Mouse (Mus musculus): ENCODE results near the gene Cyp26a1.

Cyp26a1 gene

DNA sequence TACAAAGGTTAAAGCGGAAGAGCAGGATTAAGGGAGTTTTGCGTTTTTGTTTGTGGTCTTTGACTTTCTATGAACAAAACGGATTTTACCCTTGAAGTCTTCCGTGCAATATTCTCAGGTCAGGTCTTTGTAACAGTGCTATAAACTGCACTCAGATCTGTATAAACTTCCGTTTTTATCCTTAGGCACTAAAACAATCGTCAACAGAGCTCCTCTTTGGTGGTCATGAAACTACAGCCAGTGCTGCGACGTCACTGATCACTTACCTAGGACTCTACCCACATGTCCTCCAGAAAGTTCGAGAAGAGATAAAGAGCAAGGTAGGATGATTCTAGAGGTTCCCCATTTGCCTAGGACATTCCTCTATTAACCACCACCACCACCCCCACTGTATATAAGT is 2.1 kb downstream of the Cyp26a1 start:
- DNase-seq: no peak

DNA sequence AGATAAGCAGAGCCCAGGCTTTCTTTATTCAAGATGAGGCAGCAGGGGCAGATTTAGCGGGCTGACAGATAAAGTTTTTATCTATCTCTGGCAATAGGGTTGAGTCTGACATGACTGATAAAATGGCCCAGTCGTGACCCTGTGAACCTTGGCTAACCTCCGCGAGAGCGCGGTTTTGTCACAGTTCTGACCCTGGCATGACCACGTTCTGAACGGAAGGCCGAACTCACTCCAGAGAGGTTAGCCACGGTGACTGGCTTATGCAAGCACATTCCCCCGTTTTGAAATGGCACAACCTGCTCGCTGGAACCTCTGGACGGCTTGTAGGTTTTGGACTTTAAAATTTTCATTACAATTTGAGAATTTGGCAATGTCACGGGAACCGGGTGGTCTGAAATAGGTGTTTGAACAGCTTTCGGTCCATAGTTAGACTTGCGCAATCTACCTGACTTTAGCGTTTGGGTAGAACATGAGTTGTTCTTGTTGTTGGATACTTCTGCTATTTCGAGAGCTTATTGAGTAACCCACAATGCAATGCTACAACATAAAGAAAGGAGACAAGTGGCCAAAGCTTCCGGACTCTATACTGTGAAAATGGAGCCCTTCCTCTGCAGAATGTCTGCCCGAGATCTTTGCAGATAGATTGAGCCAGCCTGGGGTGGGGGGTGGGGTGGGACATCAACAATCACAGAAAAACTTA is 4.9 kb downstream of the Cyp26a1 start:
- no peak for DNase-seq

DNA sequence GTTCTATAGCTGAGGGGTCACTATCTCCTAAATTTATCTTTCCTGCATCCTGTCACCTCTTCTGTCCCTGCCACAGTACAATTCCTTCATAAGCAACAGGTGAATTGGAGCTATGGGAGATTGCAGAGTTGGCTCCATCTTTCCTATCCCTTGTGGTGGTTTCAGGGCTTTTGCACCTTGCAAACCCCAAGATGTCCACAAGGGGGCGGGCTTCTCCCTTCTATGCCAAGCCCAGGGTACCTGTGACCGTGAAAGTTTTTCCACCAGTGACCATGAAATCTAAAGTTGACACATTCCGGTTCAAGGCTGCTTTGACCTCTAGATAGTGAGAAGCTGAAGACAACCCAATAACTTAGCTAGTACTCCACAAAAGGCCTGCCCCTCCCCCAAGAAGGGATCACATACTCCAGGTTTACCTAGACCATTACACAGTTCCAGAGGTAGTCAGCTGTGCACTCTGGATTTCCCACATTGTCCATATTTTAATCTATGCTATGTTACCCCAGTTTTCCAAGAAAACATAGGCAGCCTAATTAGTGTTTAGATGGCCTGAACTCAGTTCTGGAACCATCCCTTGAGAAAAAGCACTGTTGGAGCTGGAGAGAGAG is 6.4 kb downstream of the Cyp26a1 start:
- DNase-seq: peak; percentile 65

DNA sequence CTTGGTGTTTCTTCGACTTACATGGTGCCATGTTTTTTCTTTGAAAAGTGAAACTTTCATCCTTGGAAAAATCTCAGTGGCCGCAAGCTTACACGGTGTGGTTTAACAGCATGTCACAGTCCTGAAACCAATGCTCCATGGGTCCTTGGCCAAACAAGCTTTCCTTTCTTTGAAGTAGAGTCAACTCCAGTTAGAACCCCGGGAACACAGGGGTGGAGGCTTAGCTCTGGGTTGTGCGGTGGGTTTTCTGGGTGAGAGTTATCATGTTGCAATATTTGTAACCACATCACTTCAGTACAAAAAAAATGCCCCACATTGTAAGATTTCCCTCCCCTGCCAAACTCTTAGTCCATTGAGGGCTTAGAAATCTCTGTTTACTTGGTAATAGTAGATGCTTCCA is 8.1 kb downstream of the Cyp26a1 start:
- DNase-seq: no peak

DNA sequence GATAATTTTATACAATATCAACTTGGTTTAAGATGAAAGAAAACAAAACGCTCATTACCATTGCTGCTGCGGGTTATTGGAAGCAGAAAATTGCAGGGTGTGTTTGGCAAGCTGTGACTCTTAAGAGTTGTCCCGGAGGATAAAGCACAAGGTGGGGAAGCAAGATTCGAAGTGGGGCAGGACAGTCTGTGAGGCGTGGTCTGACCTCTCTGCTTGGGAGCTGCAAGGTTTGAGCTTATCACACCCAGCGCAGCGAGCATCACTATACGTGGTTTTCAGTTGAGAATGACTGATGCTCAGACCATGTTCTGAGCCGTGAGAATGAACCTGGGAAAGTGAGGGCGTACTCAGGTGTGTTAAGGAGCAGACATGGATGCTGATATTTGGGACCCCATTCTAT is 17.1 kb downstream of the Cyp26a1 start:
- DNase-seq: no peak

DNA sequence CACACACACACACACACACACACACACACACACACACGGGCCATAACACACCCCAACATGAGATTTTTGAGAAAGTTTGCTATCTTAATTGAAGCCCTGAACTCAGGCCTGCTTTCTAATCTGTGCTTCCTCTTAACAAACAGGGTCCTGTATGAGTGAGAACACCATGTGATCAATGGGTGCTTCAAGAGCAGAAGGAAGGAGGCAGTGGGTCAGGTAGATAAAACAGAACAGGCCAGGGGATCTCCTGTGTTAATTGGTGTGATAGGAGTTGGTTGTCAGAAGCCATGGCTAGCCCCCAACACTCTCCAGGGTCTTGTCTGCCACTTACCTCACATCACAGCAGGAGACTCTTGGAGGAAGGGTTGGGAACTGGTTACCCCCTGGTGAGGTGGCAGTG is 18.4 kb downstream of the Cyp26a1 start:
- no peak for DNase-seq

DNA sequence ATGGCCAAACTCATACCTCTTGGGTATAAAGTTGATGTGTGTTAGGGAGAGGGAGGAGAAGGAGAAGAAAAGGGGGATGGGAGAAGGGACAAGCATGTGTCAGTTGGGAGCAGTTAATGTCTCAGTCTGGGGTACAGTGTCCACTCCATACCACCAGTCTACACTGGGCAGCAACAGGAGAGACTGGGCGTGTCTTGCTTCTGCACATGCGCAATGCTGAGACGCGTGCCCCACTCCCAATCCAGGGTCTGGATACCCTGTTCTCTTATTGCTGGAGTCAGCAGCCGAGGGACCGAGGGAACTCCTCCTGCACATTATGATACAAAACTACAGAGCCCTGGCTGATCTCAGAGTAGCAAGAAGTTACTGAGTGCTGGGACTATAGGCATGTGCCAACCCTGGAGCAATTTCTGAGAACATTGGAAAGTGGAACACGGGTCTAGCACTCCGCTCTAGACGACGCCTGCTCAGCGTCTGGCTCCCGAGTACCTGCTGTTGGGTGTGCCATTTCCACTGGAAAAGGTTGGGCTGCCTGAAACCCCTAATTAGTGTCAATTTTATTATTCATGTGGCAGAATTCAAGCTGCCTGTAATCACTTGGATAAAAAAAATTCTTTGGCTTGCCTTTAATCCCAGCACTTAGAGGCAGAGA is 19.1 kb downstream of the Cyp26a1 start:
- DNase-seq: no peak

DNA sequence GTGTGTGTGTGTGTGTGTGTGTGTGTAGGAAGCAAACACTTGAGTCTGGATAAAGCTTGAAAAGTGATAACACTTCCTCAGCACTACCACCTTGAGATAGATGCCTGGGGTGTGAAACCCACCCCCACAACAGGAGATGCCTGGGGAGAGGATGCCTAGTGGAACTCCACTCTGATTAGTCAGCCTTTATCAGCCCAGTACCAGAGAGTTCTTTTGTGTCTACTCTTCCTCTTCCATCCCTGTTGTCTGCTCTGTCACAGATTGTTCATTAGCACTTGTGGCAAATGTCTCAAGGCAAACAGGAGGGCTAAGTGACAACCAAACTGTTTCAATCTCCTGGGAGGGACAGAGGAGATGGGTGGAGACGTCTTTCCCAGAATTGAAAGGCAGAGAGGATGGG is 21.6 kb downstream of the Cyp26a1 start:
- no peak for DNase-seq

DNA sequence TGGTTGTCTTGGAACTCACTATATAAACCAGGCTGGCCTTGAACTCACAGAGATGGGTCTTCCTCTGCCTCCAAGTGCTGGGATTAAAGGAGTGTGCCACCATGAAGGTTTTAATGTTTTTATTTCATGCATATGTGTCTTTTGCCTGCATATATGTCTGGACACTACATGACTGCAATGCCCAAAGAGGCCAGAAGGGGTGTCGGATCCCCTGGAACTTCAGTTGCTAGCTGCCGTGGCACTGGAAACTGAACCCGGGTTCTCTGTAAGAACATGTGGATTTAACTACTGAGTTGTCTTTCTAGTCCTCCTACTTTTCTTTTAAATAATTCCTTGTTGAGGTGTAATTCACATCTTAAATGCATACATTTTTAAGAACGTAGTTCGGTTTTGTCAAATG is 27.0 kb downstream of the Cyp26a1 start:
- DNase-seq: no peak

DNA sequence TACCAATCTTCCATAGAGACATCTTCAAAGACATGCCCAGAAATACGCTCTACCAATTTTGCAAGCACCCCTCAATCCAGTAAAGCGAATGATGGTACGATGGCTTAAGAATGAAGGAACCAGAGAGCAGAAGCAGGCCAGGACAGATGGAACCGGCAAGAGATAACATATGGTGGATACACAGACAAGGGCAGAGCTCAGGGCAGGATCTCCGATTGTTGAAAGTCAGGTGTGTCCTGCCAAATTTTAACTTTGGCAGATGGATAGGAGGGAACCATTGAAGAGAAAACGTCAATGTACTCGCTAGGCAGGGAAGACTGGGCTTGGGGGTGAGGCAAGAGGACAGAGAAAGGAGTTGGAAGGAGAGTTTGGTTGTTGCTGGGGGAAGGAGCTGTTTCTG is 29.0 kb downstream of the Cyp26a1 start:
- no peak for DNase-seq

DNA sequence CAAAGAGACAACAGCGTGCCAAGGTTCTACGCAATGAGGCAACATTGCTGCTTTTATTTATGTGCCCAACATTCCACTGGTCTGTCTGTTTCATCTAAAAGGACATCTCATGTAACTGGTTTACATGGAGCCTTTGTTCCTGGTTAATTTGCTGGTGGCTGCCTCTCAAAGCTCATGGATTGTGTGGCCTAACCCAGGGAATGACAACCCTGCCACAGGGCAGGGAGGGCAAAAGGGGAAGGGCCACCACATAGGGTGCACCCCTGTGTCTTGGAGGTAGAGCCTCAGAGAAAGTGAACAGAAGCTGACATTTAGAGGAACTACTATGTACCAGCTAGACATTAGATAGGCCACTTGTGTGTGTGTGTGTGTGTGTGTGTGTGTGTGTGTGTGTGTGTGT is 29.8 kb downstream of the Cyp26a1 start:
- DNase-seq: no peak

DNA sequence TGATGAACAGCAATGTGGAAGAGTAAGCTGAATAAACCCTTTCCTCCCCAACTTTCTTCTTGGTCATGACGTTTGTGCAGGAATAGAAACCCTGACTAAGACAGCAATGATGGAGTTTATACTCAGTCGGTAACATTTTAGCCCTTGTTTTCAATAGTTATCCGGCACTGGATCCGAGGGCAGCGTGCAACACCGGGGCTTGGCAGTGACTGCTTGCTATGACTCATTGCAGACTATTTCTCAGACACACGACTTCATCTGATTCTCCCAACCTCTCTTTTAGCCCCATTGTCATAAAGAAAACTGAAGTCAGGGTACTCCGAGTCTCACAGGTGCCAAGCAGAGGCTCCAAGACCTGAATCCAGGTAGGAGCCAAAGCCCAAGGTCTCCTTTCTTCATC is 37.8 kb downstream of the Cyp26a1 start:
- DNase-seq: no peak

DNA sequence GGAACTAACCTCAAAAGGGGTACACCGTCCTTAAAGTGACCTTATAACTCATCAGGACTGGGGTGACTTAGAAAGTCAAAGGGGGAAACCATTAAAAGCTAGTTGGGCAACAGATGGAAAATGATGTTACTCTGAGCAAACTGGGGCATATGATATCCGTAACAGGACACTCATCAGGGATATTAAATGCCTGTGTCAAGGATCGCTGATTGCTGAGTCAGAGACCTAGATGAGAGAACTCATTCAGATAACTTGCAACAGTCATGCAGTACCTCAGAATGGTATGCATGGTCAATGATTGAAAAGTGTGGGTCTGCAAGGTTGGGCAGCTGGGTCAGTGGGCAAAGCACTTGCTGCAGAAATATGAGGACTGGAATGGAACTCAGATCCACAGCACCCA is 41.0 kb downstream of the Cyp26a1 start:
- DNase-seq: no peak

DNA sequence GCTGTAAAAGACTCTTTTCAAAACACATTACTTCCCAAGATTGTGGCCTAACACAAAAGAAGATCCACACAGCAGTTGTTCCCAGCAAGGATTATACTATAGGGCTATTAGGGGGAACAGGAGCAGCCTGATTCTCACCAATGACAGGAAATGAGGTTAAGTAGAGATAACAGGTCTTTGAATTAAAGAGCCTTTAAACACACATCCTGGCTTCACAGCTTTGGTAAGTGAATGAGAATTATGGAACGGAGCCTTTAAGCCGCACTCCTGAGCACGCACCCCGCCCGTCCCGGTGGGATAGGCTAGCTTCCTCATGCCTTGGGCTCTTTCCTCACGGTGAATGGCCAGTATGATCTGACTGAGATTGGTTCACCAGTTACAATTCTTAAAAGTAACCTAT is 42.4 kb downstream of the Cyp26a1 start:
- DNase-seq: no peak

Measured in right cerebral cortex, postnatal 25 days (tissue).